Mouse (Mus musculus): ENCODE measurements at regions not wholly inside any gene's neighbourhood (a gene's known extent, or its start where the extent isn't known, plus 50 kb on each side); places are given as distances from the start of the nearest gene placed in this dataset.

- no peak for ATAC-seq
- 89% methylated on average over 3 of the region's 3 CpGs for WGBS
- H3K4me1 ChIP-seq (ENCODE audit: control insufficient read depth, insufficient read depth, low read length), result no peaks in the 10 kb centered on the region
- H3K36me3 ChIP-seq (ENCODE audit: control insufficient read depth, insufficient read depth, low read length), result no peaks in the 10 kb centered on the region
- H3K9ac ChIP-seq (ENCODE audit: low read depth, low read length), result no peak overlapping the region
- no peak overlapping the region for H3K4me2 ChIP-seq (ENCODE audit: low read length)
- H3K9me3 ChIP-seq (replicated peaks; ENCODE audit: control insufficient read depth, low read length, poor library complexity, severe bottlenecking), result no peaks in the 10 kb centered on the region
- no peaks in the 10 kb centered on the region for H3K27me3 ChIP-seq (ENCODE audit: control insufficient read depth, insufficient read depth, low read depth, low read length)
- H3K4me3 ChIP-seq (ENCODE audit: low read depth, low read length), result no peak overlapping the region
- H3K27ac ChIP-seq (ENCODE audit: low read length), result no peak overlapping the region
Measured at GRCm38 (mm10) chr8:103919324-103919723, 182.1 kb upstream of the Cdh5 start.

GRCm38 (mm10) chr8:103921621-103922020 lies 179.8 kb upstream of the Cdh5 start:
- Histone ChIP-seq H3K27me3 (ENCODE audit: control insufficient read depth, insufficient read depth, low read depth, low read length) (no peaks in the 10 kb centered on the region), H3K9ac (ENCODE audit: low read depth, low read length) (no peak overlapping the region)
- WGBS, result 92% methylated on average over 4 of the region's 4 CpGs

GRCm38 (mm10) chr8:103922746-103923145 lies 178.7 kb upstream of the Cdh5 start:
- H3K4me3 ChIP-seq (ENCODE audit: low read depth, low read length), result no peak overlapping the region
- no peaks in the 10 kb centered on the region for H3K27me3 ChIP-seq (ENCODE audit: control insufficient read depth, insufficient read depth, low read depth, low read length)
- no peaks in the 10 kb centered on the region for H3K4me1 ChIP-seq (ENCODE audit: control insufficient read depth, insufficient read depth, low read length)
- WGBS, result 90% methylated on average over 2 of the region's 2 CpGs
- no peak overlapping the region for H3K27ac ChIP-seq (ENCODE audit: low read length)
- no peak for ATAC-seq
- no peaks in the 10 kb centered on the region for H3K9me3 ChIP-seq (replicated peaks; ENCODE audit: control insufficient read depth, low read length, poor library complexity, severe bottlenecking)
- no peaks in the 10 kb centered on the region for H3K36me3 ChIP-seq (ENCODE audit: control insufficient read depth, insufficient read depth, low read length)
- H3K4me2 ChIP-seq (ENCODE audit: low read length), result no peak overlapping the region
- H3K9ac ChIP-seq (ENCODE audit: low read depth, low read length), result no peak overlapping the region

More at GRCm38 (mm10) chr8:103921621-103922020, 179.8 kb upstream of the Cdh5 start:
- H3K9me3 ChIP-seq (replicated peaks; ENCODE audit: control insufficient read depth, low read length, poor library complexity, severe bottlenecking), result no peaks in the 10 kb centered on the region
- ATAC-seq, result no peak
- no peak overlapping the region for H3K4me3 ChIP-seq (ENCODE audit: low read depth, low read length)
- H3K27ac ChIP-seq (ENCODE audit: low read length), result no peak overlapping the region
- no peaks in the 10 kb centered on the region for H3K36me3 ChIP-seq (ENCODE audit: control insufficient read depth, insufficient read depth, low read length)
- no peak overlapping the region for H3K4me2 ChIP-seq (ENCODE audit: low read length)
- H3K4me1 ChIP-seq (ENCODE audit: control insufficient read depth, insufficient read depth, low read length), result no peaks in the 10 kb centered on the region

- H3K4me1 ChIP-seq (ENCODE audit: control insufficient read depth, insufficient read depth, low read length), result no peaks in the 10 kb centered on the region
- no peak overlapping the region for H3K27ac ChIP-seq (ENCODE audit: low read length)
- no peaks in the 10 kb centered on the region for H3K36me3 ChIP-seq (ENCODE audit: control insufficient read depth, insufficient read depth, low read length)
- no peaks in the 10 kb centered on the region for H3K9me3 ChIP-seq (replicated peaks; ENCODE audit: control insufficient read depth, low read length, poor library complexity, severe bottlenecking)
- H3K4me3 ChIP-seq (ENCODE audit: low read depth, low read length), result no peak overlapping the region
- H3K9ac ChIP-seq (ENCODE audit: low read depth, low read length), result no peak overlapping the region
- WGBS, result 80% methylated on average over 1 of the region's 1 CpGs
- H3K27me3 ChIP-seq (ENCODE audit: control insufficient read depth, insufficient read depth, low read depth, low read length), result no peaks in the 10 kb centered on the region
- H3K4me2 ChIP-seq (ENCODE audit: low read length), result no peak overlapping the region
- no peak for ATAC-seq
Measured at GRCm38 (mm10) chr8:103932681-103933080, 168.7 kb upstream of the Cdh5 start.

GRCm38 (mm10) chr8:103936491-103936890 lies 164.9 kb upstream of the Cdh5 start:
- Histone ChIP-seq H3K36me3 (ENCODE audit: control insufficient read depth, insufficient read depth, low read length) (no peaks in the 10 kb centered on the region), H3K4me1 (ENCODE audit: control insufficient read depth, insufficient read depth, low read length) (0 out of 2 replicates have a peak, but pooled peaks cover 2% of the 10 kb centered on the region), H3K9ac (ENCODE audit: low read depth, low read length) (no peak overlapping the region), H3K27ac (ENCODE audit: low read length) (no peak overlapping the region), H3K4me2 (ENCODE audit: low read length) (no peak overlapping the region), H3K4me3 (ENCODE audit: low read depth, low read length) (no peak overlapping the region), H3K27me3 (ENCODE audit: control insufficient read depth, insufficient read depth, low read depth, low read length) (no peaks in the 10 kb centered on the region), H3K9me3 (replicated peaks; ENCODE audit: control insufficient read depth, low read length, poor library complexity, severe bottlenecking) (no peaks in the 10 kb centered on the region)
- ATAC-seq, result no peak
- WGBS, result 82% methylated on average over 3 of the region's 3 CpGs

GRCm38 (mm10) chr8:103938283-103939230 lies 162.9 kb upstream of the Cdh5 start:
- 0 out of 2 replicates have a peak, but pooled peaks cover 2% of the 10 kb centered on the region for H3K4me1 ChIP-seq (ENCODE audit: control insufficient read depth, insufficient read depth, low read length)
- 34% methylated on average over 11 of the region's 11 CpGs for WGBS
- no peaks in the 10 kb centered on the region for H3K9me3 ChIP-seq (replicated peaks; ENCODE audit: control insufficient read depth, low read length, poor library complexity, severe bottlenecking)
- no peaks in the 10 kb centered on the region for H3K27me3 ChIP-seq (ENCODE audit: control insufficient read depth, insufficient read depth, low read depth, low read length)
- H3K36me3 ChIP-seq (ENCODE audit: control insufficient read depth, insufficient read depth, low read length), result no peaks in the 10 kb centered on the region
- no peak overlapping the region for H3K4me2 ChIP-seq (ENCODE audit: low read length)
- H3K27ac ChIP-seq (ENCODE audit: low read length), result no peak overlapping the region; the same call in 1 of the 2 replicates
- H3K4me3 ChIP-seq (ENCODE audit: low read depth, low read length), result no peak overlapping the region
- no peak overlapping the region for H3K9ac ChIP-seq (ENCODE audit: low read depth, low read length)
- ATAC-seq, result peak; percentile 58

- ATAC-seq, result no peak
- 0 out of 2 replicates have a peak, but pooled peaks cover 2% of the 10 kb centered on the region for H3K4me1 ChIP-seq (ENCODE audit: control insufficient read depth, insufficient read depth, low read length)
- H3K36me3 ChIP-seq (ENCODE audit: control insufficient read depth, insufficient read depth, low read length), result no peaks in the 10 kb centered on the region
- H3K4me2 ChIP-seq (ENCODE audit: low read length), result no peak overlapping the region
- no peaks in the 10 kb centered on the region for H3K9me3 ChIP-seq (replicated peaks; ENCODE audit: control insufficient read depth, low read length, poor library complexity, severe bottlenecking)
- H3K9ac ChIP-seq (ENCODE audit: low read depth, low read length), result no peak overlapping the region
- H3K27me3 ChIP-seq (ENCODE audit: control insufficient read depth, insufficient read depth, low read depth, low read length), result no peaks in the 10 kb centered on the region
- WGBS, result 85% methylated on average over 6 of the region's 6 CpGs
- H3K27ac ChIP-seq (ENCODE audit: low read length), result no peak overlapping the region
- H3K4me3 ChIP-seq (ENCODE audit: low read depth, low read length), result no peak overlapping the region
Measured at GRCm38 (mm10) chr8:103940958-103941532, 160.4 kb upstream of the Cdh5 start.

GRCm38 (mm10) chr8:103948474-103948873 lies 153.0 kb upstream of the Cdh5 start:
- H3K27me3 ChIP-seq (ENCODE audit: control insufficient read depth, insufficient read depth, low read depth, low read length), result no peaks in the 10 kb centered on the region
- no peak overlapping the region for H3K27ac ChIP-seq (ENCODE audit: low read length)
- no peak for ATAC-seq
- H3K4me1 ChIP-seq (ENCODE audit: control insufficient read depth, insufficient read depth, low read length), result no peaks in the 10 kb centered on the region
- H3K4me2 ChIP-seq (ENCODE audit: low read length), result no peak overlapping the region
- 79% methylated on average over 5 of the region's 5 CpGs for WGBS
- no peaks in the 10 kb centered on the region for H3K36me3 ChIP-seq (ENCODE audit: control insufficient read depth, insufficient read depth, low read length)
- no peaks in the 10 kb centered on the region for H3K9me3 ChIP-seq (replicated peaks; ENCODE audit: control insufficient read depth, low read length, poor library complexity, severe bottlenecking)
- no peak overlapping the region for H3K4me3 ChIP-seq (ENCODE audit: low read depth, low read length)
- H3K9ac ChIP-seq (ENCODE audit: low read depth, low read length), result no peak overlapping the region

GRCm38 (mm10) chr8:103950460-103950859 lies 151.0 kb upstream of the Cdh5 start:
- ATAC-seq, result no peak
- 87% methylated on average over 4 of the region's 4 CpGs for WGBS
- H3K4me2 ChIP-seq (ENCODE audit: low read length), result no peak overlapping the region

More at GRCm38 (mm10) chr8:103950460-103950859, 151.0 kb upstream of the Cdh5 start:
- Histone ChIP-seq H3K27ac (ENCODE audit: low read length) (no peak overlapping the region), H3K9ac (ENCODE audit: low read depth, low read length) (no peak overlapping the region), H3K4me3 (ENCODE audit: low read depth, low read length) (no peak overlapping the region), H3K4me1 (ENCODE audit: control insufficient read depth, insufficient read depth, low read length) (no peaks in the 10 kb centered on the region), H3K27me3 (ENCODE audit: control insufficient read depth, insufficient read depth, low read depth, low read length) (no peaks in the 10 kb centered on the region), H3K9me3 (replicated peaks; ENCODE audit: control insufficient read depth, low read length, poor library complexity, severe bottlenecking) (no peaks in the 10 kb centered on the region), H3K36me3 (ENCODE audit: control insufficient read depth, insufficient read depth, low read length) (no peaks in the 10 kb centered on the region)
